Mouse (Mus musculus): ENCODE measurements around the gene Rac1. TPM values are rescaled to one million over a fixed set of nuclear protein-coding genes. Genes with fewer than 3 reads are reported as not detected.

Gene Rac1
- polyA plus RNA-seq, 1 experiment from 2014 or later: 468 TPM

DNA sequence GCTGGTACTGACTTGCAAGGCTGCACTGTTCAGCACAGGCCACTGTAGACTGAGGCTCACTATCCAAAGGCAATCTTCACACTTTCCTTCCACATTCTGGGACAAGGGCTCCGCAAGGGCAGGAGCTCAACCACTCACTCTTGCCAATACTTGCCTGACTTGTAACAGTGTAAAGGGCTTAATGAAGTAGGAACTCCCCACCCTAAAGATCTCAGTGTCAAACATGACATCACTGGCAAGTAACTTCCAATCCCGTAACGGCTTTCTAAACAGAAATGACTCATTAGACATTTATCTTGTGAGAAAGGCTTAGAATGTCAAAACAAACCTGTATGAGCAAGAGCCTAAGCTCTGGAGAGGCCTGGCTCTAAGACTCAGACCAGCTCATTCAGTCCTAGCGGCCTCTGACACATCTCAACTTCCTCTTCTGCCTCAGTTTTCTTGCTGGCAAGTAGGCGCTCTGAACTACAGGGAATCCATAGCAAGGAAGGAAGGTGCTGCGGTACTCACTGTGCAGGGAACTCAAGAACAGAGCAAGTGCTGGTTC lies 9.7 kb downstream of the Rac1 start:
- no peak overlapping the region for H3K4me3 ChIP-seq (ENCODE audit: low read depth, low read length)
- no peaks in the 10 kb centered on the region for H3K9me3 ChIP-seq (ENCODE audit: control insufficient read depth, low read depth, low read length)
- peak; percentile 78 for ATAC-seq (ENCODE audit: insufficient number of reproducible peaks, insufficient read depth, low FRiP score, low read depth)
- WGBS: 25% methylated on average over 6 of the region's 6 CpGs
- H3K4me2 ChIP-seq (replicated peaks; ENCODE audit: low read depth, low read length): peak overlapping the region; percentile 30
- no peaks in the 10 kb centered on the region for H3K27me3 ChIP-seq (ENCODE audit: control insufficient read depth, insufficient read depth, low read length)
- peaks cover 31% of the 10 kb centered on the region for H3K4me1 ChIP-seq (ENCODE audit: control insufficient read depth, insufficient read depth, low read length)
- peaks cover 36% of the 10 kb centered on the region for H3K36me3 ChIP-seq (ENCODE audit: control insufficient read depth, insufficient read depth, low read length)
- peak overlapping the region; percentile 85 for H3K27ac ChIP-seq (ENCODE audit: low read length)
- H3K9ac ChIP-seq (replicated peaks; ENCODE audit: low read depth, low read length): no peak overlapping the region

GRCm38 (mm10) chr5:143517436-143517835 lies 10.4 kb downstream of the Rac1 start:
- Histone ChIP-seq H3K4me2 (replicated peaks; ENCODE audit: low read depth, low read length) (0 out of 2 replicates have a peak overlapping the region, but pooled peaks have one; percentile 6), H3K4me3 (ENCODE audit: low read depth, low read length) (no peak overlapping the region), H3K4me1 (ENCODE audit: control insufficient read depth, insufficient read depth, low read length) (peaks cover 33% of the 10 kb centered on the region), H3K9ac (replicated peaks; ENCODE audit: low read depth, low read length) (no peak overlapping the region), H3K36me3 (ENCODE audit: control insufficient read depth, insufficient read depth, low read length) (peaks cover 38% of the 10 kb centered on the region), H3K9me3 (ENCODE audit: control insufficient read depth, low read depth, low read length) (no peaks in the 10 kb centered on the region), H3K27ac (ENCODE audit: low read length) (peak overlapping the region; percentile 53; the same call in 1 of the 2 replicates), H3K27me3 (ENCODE audit: control insufficient read depth, insufficient read depth, low read length) (no peaks in the 10 kb centered on the region)
- ATAC-seq (ENCODE audit: insufficient number of reproducible peaks, insufficient read depth, low FRiP score, low read depth): no peak
- 44% methylated on average over 6 of the region's 6 CpGs for WGBS

DNA sequence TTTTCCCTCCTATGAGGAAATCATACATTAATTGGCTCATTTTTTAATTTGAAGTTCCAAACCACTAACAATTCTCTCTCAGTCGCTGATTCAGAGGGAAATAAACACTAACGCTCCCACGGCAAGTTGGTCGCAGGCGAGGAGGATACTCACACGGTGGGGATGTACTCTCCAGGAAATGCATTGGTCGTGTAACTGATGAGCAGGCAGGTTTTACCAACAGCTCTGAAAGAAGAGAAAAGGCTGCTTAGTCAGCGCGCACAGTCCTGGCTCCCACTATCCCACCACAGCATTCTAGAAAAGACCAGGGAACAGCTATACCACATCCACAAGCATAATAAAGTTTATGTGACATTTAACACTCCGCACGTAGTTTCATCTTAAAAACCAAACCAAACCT lies 10.8 kb downstream of the Rac1 start:
- Histone ChIP-seq H3K4me1 (ENCODE audit: control insufficient read depth, insufficient read depth, low read length) (peaks cover 33% of the 10 kb centered on the region), H3K36me3 (ENCODE audit: control insufficient read depth, insufficient read depth, low read length) (peaks cover 42% of the 10 kb centered on the region), H3K27ac (ENCODE audit: low read length) (0 out of 2 replicates have a peak overlapping the region, but pooled peaks have one; percentile 53), H3K9ac (replicated peaks; ENCODE audit: low read depth, low read length) (no peak overlapping the region), H3K4me3 (ENCODE audit: low read depth, low read length) (no peak overlapping the region), H3K9me3 (ENCODE audit: control insufficient read depth, low read depth, low read length) (no peaks in the 10 kb centered on the region), H3K27me3 (ENCODE audit: control insufficient read depth, insufficient read depth, low read length) (no peaks in the 10 kb centered on the region), H3K4me2 (replicated peaks; ENCODE audit: low read depth, low read length) (no peak overlapping the region)
- 76% methylated on average over 11 of the region's 11 CpGs for WGBS
- ATAC-seq (ENCODE audit: insufficient number of reproducible peaks, insufficient read depth, low FRiP score, low read depth): no peak

GRCm38 (mm10) chr5:143514878-143515277 lies 13.0 kb downstream of the Rac1 start:
- Histone ChIP-seq H3K27me3 (ENCODE audit: control insufficient read depth, insufficient read depth, low read length) (no peaks in the 10 kb centered on the region), H3K4me2 (replicated peaks; ENCODE audit: low read depth, low read length) (no peak overlapping the region), H3K4me1 (ENCODE audit: control insufficient read depth, insufficient read depth, low read length) (peaks cover 33% of the 10 kb centered on the region), H3K27ac (ENCODE audit: low read length) (no peak overlapping the region), H3K4me3 (ENCODE audit: low read depth, low read length) (no peak overlapping the region), H3K9ac (replicated peaks; ENCODE audit: low read depth, low read length) (no peak overlapping the region), H3K9me3 (ENCODE audit: control insufficient read depth, low read depth, low read length) (no peaks in the 10 kb centered on the region), H3K36me3 (ENCODE audit: control insufficient read depth, insufficient read depth, low read length) (peaks cover 47% of the 10 kb centered on the region)
- no peak for ATAC-seq (ENCODE audit: insufficient number of reproducible peaks, insufficient read depth, low FRiP score, low read depth)
- 84% methylated on average over 5 of the region's 5 CpGs for WGBS

DNA sequence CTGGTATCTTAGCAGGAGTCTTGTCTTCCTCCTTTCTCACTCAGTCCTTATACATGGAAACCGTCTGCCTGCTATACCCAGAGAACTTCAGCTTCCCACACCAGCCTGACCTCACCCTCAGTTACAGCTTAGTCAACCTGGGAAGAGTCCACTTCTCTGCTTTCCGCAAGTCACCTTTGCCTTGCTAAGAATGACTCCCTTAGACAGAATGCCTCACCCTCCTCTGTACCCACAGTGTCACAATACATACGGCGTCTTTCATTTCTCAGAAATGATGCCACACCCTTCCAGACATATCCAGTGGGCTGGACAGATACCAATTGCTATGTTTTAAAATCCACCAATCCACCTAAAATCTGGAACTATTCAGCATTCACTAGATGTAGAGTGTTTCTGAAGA lies 15.5 kb downstream of the Rac1 start:
- no peak overlapping the region for H3K4me3 ChIP-seq (ENCODE audit: low read depth, low read length)
- no peak for ATAC-seq (ENCODE audit: insufficient number of reproducible peaks, insufficient read depth, low FRiP score, low read depth)
- H3K4me2 ChIP-seq (replicated peaks; ENCODE audit: low read depth, low read length): no peak overlapping the region
- no peak overlapping the region for H3K9ac ChIP-seq (replicated peaks; ENCODE audit: low read depth, low read length)
- WGBS: 77% methylated on average over 4 of the region's 4 CpGs
- H3K36me3 ChIP-seq (ENCODE audit: control insufficient read depth, insufficient read depth, low read length): peaks cover 63% of the 10 kb centered on the region
- H3K9me3 ChIP-seq (ENCODE audit: control insufficient read depth, low read depth, low read length): no peaks in the 10 kb centered on the region
- no peak overlapping the region; the same call in 1 of the 2 replicates for H3K27ac ChIP-seq (ENCODE audit: low read length)
- H3K27me3 ChIP-seq (ENCODE audit: control insufficient read depth, insufficient read depth, low read length): no peaks in the 10 kb centered on the region
- H3K4me1 ChIP-seq (ENCODE audit: control insufficient read depth, insufficient read depth, low read length): peaks cover 20% of the 10 kb centered on the region

DNA sequence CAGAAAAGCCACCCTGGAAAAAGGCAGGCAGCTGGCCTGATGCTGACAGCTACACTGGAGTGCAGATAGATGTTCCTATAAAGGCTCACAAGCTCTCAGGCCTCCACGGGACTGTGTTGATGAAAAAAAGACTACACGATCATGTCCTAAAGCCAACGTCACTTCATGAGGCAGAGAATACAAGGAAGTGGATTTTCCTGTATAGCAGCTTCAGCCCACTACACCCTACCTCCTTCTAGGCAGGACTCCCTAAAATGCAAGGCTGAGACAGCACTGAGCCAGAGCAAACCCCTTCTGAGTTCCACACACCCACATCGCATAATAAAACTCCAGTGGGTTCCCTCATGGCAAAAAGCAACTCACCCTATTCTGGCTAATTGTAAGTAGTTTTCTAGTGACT lies 16.3 kb downstream of the Rac1 start:
- no peak for ATAC-seq (ENCODE audit: insufficient number of reproducible peaks, insufficient read depth, low FRiP score, low read depth)
- no peaks in the 10 kb centered on the region for H3K27me3 ChIP-seq (ENCODE audit: control insufficient read depth, insufficient read depth, low read length)
- no peak overlapping the region for H3K4me3 ChIP-seq (ENCODE audit: low read depth, low read length)
- 69% methylated on average over 4 of the region's 4 CpGs for WGBS
- H3K4me1 ChIP-seq (ENCODE audit: control insufficient read depth, insufficient read depth, low read length): peaks cover 14% of the 10 kb centered on the region; the same call in 1 of the 2 replicates
- H3K9me3 ChIP-seq (ENCODE audit: control insufficient read depth, low read depth, low read length): no peaks in the 10 kb centered on the region
- H3K9ac ChIP-seq (replicated peaks; ENCODE audit: low read depth, low read length): no peak overlapping the region
- H3K27ac ChIP-seq (ENCODE audit: low read length): no peak overlapping the region
- H3K36me3 ChIP-seq (ENCODE audit: control insufficient read depth, insufficient read depth, low read length): peaks cover 63% of the 10 kb centered on the region
- no peak overlapping the region for H3K4me2 ChIP-seq (replicated peaks; ENCODE audit: low read depth, low read length)

- H3K4me2 ChIP-seq (replicated peaks; ENCODE audit: low read depth, low read length): no peak overlapping the region
- no peak overlapping the region for H3K9ac ChIP-seq (replicated peaks; ENCODE audit: low read depth, low read length)
- H3K4me1 ChIP-seq (ENCODE audit: control insufficient read depth, insufficient read depth, low read length): peaks cover 14% of the 10 kb centered on the region; the same call in 1 of the 2 replicates
- no peaks in the 10 kb centered on the region for H3K27me3 ChIP-seq (ENCODE audit: control insufficient read depth, insufficient read depth, low read length)
- no peaks in the 10 kb centered on the region for H3K9me3 ChIP-seq (ENCODE audit: control insufficient read depth, low read depth, low read length)
- ATAC-seq (ENCODE audit: insufficient number of reproducible peaks, insufficient read depth, low FRiP score, low read depth): no peak
- H3K36me3 ChIP-seq (ENCODE audit: control insufficient read depth, insufficient read depth, low read length): peaks cover 49% of the 10 kb centered on the region
- WGBS: 71% methylated on average over 11 of the region's 11 CpGs
- 0 out of 2 replicates have a peak overlapping the region, but pooled peaks have one; percentile 15 for H3K27ac ChIP-seq (ENCODE audit: low read length)
- H3K4me3 ChIP-seq (ENCODE audit: low read depth, low read length): no peak overlapping the region
Observed at GRCm38 (mm10) chr5:143509737-143510136, 18.1 kb downstream of the Rac1 start.

DNA sequence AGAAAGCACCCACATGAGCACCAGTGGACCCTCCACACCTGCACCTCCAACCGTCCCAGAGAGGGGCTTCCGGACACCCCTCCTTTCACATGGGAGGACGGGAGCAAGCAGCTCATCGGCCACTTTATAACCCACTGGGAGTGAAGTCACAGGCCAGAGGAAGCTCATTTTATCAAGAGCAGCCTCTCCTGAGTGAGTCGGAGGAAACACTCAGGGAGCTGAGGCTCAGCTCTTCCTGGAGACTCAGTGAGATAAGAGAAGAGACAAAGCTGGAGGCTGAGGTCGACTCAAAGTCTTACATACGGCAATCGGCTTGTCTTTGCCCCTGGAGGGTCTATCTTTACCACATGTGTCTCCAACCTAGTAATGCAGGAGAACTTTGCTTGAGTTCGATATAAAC lies 18.5 kb downstream of the Rac1 start:
- Histone ChIP-seq H3K27ac (ENCODE audit: low read length) (no peak overlapping the region), H3K4me3 (ENCODE audit: low read depth, low read length) (no peak overlapping the region), H3K36me3 (ENCODE audit: control insufficient read depth, insufficient read depth, low read length) (peaks cover 49% of the 10 kb centered on the region), H3K9me3 (ENCODE audit: control insufficient read depth, low read depth, low read length) (no peaks in the 10 kb centered on the region), H3K27me3 (ENCODE audit: control insufficient read depth, insufficient read depth, low read length) (no peaks in the 10 kb centered on the region), H3K4me1 (ENCODE audit: control insufficient read depth, insufficient read depth, low read length) (peaks cover 14% of the 10 kb centered on the region; the same call in 1 of the 2 replicates), H3K4me2 (replicated peaks; ENCODE audit: low read depth, low read length) (no peak overlapping the region), H3K9ac (replicated peaks; ENCODE audit: low read depth, low read length) (no peak overlapping the region)
- ATAC-seq (ENCODE audit: insufficient number of reproducible peaks, insufficient read depth, low FRiP score, low read depth): no peak
- 69% methylated on average over 9 of the region's 9 CpGs for WGBS

DNA sequence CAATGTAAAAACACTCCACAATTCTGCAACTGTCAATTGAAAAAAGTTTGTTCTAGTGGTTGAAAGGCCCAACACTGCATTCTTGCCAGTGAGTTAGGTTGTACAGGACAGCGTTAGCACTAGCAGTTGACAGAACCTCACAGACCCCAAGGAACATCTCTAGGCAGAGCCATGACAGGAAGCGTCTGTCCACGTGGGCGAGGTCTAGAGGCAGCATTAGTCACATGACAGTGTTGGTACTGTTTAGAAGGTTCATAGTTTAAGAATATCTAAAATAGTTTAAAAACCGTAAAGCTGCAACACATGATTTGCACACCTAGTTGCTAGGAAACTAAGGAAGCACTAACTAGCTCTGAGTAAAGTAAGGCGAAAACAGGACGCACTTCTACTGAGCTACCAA lies 22.3 kb downstream of the Rac1 start:
- 69% methylated on average over 7 of the region's 7 CpGs for WGBS
- Histone ChIP-seq H3K4me2 (replicated peaks; ENCODE audit: low read depth, low read length) (no peak overlapping the region), H3K27ac (ENCODE audit: low read length) (no peak overlapping the region), H3K9ac (replicated peaks; ENCODE audit: low read depth, low read length) (no peak overlapping the region), H3K36me3 (ENCODE audit: control insufficient read depth, insufficient read depth, low read length) (peaks cover 32% of the 10 kb centered on the region), H3K4me3 (ENCODE audit: low read depth, low read length) (no peak overlapping the region), H3K9me3 (ENCODE audit: control insufficient read depth, low read depth, low read length) (no peaks in the 10 kb centered on the region), H3K4me1 (ENCODE audit: control insufficient read depth, insufficient read depth, low read length) (peaks cover 9% of the 10 kb centered on the region; the same call in 1 of the 2 replicates), H3K27me3 (ENCODE audit: control insufficient read depth, insufficient read depth, low read length) (no peaks in the 10 kb centered on the region)
- ATAC-seq (ENCODE audit: insufficient number of reproducible peaks, insufficient read depth, low FRiP score, low read depth): no peak

Data from stomach, embryonic 14.5 days (tissue).